Mouse (Mus musculus) embryo, embryonic 10.5 days (tissue): ENCODE data around the gene Vmn1r210.
"Not testable (repeated sequence)": the region's sequence is repeated elsewhere in the genome, so short reads cannot be mapped to it uniquely, and the experiment has no call there.

Source experiments
- DNase-seq: peaks from one replicate; pipeline ENCODE4 v3.0.0-alpha.2; 2015; ENCODE audit warnings: low spot score

Gene Vmn1r210

DNA sequence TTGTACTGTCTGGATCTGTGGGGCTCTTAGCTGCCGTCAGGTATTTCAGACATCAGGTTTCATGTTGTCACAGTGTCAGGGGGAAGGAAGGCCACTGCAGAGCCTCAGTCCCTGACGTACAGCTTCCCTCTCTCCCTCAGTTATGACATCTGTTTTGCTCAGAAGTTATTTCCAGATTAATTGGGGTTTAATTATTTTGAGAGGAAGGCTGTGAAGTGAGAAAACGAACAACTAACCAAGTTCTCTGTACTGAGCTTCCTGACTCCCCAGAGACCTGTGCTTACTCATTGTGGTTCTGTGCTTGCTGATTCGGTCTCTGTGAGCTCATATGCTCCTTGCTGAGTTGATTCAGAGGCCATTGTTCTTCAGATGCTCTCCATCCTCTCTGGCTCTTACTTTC lies at the start of gene Vmn1r210:
TSS of gene Vmn1r210 (minus strand) at position 101 of the 400 bp plus-strand sequence.
- no peak for DNase-seq

DNA sequence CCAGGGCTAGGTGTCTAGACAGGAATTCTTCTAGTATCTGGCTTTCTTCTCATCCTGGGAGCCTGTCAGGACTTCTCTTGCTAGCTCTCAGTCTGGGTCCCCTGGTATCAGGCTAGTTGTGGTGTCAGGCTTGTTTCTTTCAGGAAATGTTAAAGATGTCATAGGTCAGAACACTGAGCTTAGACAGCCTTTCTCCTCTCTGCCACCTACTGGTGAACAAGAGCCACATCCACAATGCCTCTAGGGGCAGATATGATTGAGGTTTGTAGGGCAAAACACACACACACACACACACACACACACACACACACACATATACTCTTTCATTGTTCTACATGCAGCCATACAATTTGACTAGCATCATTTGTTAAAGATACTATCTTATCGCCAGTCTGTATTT lies 48.1 kb upstream of the Vmn1r210 start:
- DNase-seq = peak; percentile 1

DNA sequence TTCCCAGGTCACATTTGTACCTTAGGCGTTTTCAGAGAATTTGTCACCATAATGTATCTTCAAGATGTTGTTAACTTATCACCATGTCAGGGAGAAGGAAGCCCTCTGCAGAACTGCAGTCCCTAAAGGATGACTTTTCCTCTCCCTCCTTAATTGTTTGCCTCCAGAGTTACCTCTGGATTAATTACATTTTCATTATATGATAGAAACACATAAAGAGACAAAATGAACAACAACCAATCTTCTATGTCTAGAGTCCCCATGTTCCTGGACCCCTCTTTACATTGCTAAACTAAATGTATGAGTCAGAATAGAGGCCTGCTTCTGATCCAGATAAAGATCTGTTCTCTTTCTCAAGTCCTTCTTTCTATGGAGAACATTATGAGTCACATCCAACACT lies 26.3 kb upstream of the Vmn1r210 start, which contains the start of gene Vmn1r211:
TSS of gene Vmn1r211 (minus strand) at position 101 of the 400 bp plus-strand sequence.
- no peak for DNase-seq

DNA sequence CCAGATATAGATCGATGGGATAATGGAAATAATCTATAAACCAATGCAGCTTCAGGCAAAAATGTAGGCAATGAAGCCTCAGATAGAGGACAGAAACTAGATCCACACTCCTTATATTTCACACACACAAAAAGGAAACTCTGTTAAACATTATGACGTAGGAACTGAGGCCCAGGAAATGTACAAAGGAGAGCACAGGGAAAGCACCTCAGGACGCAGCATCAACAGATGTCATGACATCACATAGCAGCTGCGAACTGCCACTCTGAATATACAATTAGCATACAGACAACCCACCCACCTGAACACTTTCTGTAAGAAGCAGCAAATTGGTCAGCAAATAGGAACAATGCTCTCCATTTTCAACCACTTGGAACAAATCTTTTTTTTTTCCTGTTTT lies 23.6 kb upstream of the Vmn1r210 start:
- DNase-seq = no peak

DNA sequence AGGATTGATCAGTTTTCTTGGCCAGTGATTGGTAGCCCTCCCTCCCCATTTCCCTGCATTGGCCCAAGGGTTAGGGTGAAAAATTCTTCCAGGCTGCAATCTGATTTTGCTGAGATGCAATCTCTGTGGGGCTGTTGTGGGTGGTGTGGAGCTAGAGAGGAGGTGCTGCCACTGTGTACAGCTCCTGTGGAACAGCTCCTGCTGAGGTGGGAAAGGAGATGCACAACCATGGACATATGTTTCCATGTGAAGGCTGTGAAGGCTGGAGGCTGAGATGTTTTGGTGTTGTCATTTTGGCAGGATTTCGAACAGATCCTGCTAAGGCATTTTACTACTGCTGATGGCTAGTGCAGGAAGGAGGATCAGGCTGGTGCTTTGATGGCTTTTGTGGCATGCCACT lies 15.7 kb upstream of the Vmn1r210 start:
- no peak for DNase-seq

DNA sequence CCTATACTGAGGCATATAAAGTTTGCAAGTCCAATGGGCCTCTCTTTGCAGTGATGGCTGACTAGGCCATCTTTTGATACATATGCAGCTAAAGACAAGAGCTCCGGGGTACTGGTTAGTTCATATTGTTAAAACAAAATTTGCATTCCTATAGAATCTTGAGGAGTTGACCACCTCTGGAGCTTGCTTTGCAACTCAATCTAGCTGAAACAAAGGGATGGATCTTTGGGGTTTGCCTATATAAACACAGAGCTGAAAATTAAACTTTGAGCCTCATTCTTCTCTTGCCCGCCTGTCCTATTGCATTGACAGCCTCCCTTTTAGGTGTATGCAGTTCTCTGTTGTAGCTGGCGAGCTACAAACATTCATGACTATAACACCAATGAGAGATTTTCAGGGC lies 13.2 kb upstream of the Vmn1r210 start:
- not testable (repeated sequence) for DNase-seq

DNA sequence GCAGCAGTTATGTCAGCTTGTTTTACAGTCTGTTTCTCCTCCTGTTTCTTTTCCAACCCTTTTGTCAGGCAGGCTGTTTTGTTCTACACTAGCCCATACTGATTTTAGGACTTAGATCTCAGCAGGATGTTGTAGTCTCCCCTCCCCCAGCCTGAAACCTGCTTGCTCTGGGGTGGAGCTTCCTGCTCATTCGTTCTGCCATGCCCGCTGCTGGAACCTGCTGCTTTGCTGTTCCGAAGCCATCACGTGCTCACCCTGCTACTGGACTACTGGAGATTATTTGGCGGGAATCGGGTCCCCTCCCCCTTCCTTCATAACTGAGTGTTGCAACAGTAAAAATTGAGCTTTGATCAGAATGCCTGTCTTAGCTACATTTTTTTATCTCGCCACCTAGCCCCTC lies 1.8 kb downstream of the Vmn1r210 start:
- not testable (repeated sequence) for DNase-seq

DNA sequence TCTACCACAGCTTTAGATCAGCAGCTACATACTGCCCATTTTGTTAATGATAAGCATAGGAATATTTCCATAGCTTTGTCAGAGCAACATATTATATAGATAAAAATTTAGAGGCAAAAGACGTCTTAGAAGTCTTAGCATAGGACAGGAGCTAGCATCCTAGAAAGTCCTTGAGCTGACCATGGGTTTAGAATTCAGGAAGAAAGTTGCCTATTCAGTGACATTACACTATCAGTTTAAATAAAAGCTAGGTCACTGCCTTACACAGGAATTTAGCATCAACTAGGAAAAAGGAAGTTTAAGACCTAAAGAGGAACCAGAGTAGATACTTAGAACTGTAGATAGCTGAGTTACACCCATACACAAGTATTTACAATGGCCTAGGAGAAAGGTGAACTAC lies 9.5 kb downstream of the Vmn1r210 start:
- DNase-seq = not testable (repeated sequence)

DNA sequence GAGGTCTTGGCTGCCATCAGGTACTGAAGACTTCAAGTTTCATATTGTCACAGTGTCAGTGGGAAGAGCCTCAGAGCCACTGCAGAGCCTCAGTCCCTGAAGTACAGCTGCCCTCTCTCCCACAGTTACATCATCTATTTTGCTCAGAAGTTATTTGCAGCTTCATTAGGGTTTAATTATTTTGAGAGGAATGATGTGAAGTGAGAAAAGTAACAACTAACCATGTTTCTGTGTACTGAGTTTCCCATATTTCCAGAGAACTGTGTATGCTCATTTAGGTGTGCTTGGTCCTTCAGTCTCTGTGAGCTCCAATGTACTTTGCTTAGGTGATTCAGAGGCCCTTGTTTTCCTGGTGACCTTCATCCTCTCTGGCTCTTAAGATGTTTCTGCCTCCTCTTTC lies 21.6 kb downstream of the Vmn1r210 start, which contains the start of gene Vmn1r209:
TSS of gene Vmn1r209 (minus strand) at position 101 of the 400 bp plus-strand sequence.
- DNase-seq = not testable (repeated sequence)

DNA sequence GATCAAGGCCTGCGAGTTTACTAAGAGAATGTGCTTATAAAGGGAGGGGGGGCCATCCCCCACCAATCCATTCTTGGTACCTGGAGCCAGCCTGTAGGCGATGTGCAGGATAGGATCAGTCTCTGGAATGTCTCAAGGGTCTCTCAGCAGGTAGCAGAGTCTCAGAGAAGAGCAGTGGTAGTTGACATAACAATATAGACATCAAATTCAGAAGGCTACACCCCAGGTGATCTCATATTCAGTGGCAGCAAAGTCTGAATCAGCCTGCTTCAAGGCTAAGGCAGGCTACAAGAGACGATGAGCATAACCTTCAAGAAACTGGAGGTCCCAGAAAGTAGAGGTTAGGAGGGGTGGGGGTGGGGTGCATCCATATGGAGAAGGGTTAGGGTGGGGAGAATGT lies 43.1 kb downstream of the Vmn1r210 start:
- DNase-seq = not testable (repeated sequence)

DNA sequence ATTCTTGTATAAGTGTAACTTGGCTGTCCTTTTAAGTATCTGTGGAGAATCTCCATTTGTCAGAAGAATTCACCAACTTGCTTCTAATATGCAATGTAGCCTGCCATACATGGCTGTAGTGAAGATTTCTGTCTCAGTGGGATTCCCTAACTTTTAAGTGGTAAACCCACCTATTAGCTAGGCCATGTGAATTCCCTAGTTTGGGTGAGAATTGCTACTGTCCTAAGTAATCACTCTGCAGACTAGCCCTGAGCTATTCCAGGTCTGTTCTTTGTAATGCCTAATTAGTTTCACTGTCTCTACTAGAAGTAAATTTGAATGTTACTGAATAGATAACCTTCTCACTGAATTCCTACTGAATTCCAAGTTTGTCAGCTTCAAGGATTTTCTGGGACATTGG lies 47.0 kb downstream of the Vmn1r210 start:
- DNase-seq = not testable (repeated sequence)

DNA sequence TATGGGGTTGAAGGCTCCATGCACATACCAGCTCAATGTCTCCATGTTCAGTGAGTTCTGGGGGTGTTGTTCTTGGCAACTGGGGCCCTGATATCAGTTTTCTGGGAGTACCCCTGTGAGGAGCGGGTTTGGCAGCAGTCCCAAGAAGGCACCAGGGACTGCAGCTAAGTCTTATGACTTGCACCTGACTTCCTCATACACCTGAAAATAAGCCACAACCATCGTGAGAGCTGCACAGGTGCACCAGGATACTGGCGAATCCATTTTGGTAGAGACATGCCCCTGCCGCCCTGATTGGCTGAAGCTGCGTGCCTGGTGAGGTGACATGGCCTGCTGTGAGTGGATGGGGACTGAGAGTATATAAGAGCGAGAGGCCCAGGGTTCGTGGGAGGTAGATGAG lies 53.8 kb downstream of the Vmn1r210 start, which contains the start of gene Vmn1r208:
TSS of gene Vmn1r208 (minus strand) at position 101 of the 400 bp plus-strand sequence.
- not testable (repeated sequence) for DNase-seq
